Mouse (Mus musculus): ENCODE data around the gene Ahnak.
"Not testable (repeated sequence)": the region's sequence is repeated elsewhere in the genome, so short reads cannot be mapped to it uniquely, and the experiment has no call there.

Gene Ahnak

DNA sequence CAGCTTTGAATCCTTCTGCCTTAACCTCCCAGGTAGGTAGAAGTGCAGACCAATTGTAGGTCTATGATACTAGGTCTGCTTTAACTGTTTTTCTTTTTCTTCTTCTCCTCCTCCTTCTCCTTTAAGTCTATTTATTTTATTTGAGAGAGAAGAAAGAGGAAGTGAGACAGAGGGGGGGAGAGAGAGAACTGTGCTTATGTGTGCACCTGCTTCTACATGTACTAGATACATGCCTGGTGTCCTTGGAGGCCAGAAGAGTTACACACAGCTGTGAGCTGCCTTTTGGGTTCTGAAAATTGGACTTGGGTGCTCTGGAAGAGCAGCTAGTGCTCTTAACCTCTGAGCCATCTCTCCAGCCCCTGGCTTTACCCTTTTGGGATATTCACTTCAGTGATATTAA lies 52.0 kb downstream of the Ahnak start:
- no peak for DNase-seq (ENCODE audit: low read depth)

DNA sequence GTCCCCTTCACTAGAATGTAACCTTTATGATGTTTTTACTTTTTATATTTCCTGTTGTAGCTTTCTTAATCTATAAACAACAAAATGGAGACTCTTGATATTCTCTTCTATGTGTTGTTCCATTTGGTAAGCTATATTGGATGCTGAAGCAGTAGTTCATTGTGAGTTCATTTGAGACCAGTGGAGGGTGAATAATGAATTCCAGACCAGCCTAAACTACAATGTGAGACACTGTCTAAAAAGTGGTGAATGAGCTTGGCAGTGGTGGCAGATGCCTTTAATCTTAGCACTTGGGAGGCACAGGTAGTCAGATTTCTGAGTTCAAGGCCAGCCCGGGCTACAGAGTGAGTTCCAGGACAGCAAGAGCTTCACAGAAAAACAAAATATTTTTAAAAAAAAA lies 54.0 kb downstream of the Ahnak start:
- no peak for DNase-seq (ENCODE audit: low read depth)

- peak; percentile 54 for DNase-seq (ENCODE audit: low read depth)
Measured at GRCm38 (mm10) chr19:9044291-9044690, 55.2 kb downstream of the Ahnak start.

DNA sequence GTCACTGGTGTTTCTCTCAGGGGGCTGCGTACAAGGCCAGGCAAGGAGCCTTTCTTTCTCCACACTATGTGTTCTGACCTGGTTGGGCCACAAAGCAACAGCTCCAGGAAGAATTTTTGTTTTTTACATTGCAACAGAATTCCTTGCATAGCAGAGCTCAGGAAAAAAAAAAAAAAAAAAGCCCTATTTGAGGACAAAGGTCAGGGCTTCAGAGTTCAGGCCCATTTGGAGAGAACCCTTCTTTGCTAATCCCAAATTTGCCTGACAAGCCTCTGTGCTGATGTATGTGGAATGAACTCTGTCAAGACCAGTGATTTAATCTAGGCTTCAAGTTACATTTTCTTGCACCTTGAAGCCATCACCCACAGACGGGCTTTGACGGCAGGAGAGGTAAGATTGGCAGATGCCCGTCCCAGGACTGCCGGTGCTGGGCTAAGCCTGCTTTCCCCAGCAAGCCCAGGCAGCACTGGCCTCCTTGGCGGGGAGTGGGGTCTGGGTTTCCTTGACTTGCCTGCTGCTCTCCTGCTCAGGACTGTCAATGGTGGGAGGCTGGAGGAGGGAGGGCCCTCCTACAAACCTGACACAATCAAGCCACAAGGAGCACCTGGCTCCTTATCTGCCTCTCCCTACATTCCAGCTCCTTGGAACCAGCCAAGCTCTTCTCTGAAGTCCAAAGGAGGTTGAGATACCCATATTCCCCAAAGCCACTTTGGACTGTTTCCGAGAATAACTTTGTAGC lies 58.3 kb downstream of the Ahnak start:
- no peak for DNase-seq (ENCODE audit: low read depth)

DNA sequence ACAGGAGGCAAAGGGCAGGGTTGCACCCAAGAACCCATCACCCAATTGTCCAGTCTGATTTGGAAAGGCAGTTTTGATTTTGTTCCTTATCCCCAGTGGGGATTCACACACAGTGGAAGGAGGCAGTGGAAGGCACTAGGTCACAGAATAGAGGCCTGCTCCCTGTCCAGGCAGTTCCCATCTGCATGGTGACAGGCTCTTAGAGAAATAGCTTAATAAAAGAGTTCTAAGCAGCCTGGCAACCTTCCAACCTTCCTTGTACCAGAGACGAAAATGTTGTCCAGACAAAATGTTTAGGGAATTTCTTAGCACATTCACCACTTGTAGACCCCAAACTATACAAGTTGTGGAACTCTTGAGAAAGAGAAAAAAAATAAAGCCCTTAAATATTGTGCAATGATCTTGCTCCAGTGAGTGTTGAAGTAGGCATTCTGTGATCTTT lies 58.9 kb downstream of the Ahnak start:
- no peak for DNase-seq (ENCODE audit: low read depth)

DNA sequence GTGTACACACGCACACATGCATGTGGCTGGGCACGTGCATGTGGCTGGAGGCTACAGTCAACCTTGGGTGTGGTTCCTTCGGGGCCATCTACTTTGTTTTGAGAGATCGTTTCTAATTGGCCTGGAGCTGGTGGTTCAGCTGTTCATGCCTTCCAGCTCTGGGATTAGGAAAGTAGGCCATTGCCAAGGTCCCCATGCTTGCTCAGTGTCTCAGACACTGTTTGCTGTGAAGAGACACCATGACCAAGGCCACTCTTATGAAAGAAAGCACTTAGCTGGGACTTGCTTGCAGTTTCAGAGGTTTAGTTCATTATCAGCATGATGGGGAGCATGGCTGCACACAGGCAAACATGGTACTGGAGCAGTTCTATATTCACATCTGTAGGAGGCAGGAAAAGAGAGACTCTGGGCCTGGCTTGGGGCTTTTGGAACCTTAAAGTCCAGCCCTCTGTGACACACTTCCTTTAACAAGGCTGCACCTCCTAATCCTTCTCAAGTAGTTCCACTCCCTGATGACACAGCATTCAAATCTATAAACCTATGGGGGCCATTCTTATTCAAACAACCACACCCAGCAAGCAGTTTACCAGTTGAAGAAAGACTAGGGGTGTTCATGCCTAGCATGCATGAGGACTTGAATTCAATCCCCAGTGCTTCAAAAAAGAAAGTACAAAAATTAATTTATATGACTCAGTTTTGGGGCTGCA lies 60.0 kb downstream of the Ahnak start:
- no peak for DNase-seq (ENCODE audit: low read depth)

DNA sequence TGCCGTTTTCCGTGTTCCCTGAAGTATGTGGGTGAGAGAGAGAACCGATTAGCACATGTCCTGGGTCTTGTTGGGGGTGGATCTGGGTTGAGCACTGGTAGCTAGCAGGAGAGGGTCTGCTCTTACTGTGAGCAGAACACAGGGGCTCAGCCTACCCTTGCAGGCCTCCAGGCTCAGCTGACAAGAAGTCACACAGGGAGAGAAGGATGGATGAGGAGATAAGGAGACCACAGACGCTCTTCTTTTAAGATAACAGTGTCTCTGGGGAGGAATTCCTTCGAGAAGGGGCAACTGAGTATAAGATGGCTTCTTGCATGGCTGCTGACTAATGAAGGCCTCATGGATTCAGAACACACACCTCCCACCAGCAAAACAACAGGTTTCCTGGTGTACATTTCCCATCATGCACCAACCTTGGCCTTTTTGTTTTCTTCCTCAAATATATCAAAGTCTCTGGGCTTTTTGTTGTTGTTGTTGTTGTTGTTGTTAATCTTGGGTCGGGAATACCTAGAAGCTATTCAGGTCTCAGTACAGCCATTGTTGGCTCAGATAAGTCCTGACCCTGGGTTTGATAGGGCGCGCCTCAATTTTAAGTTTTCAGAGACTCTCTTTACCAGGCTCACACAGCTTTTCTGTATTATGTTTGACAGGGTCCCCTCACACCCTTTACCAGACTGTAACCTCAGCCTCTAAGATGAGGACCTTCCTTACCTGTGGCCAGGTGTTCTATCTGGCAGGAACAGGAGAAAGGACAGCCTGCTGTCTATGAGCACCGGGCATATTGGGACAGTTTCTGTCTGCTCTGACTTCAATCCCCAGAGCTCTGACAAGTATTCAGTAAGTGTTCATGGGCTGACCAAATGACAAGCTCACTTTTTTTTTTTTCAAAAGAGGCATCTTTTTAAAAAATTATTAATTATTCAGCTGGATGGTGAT lies 61.5 kb downstream of the Ahnak start:
- no peak for DNase-seq (ENCODE audit: low read depth)

- not testable (repeated sequence) for DNase-seq (ENCODE audit: low read depth)
Measured at GRCm38 (mm10) chr19:9051985-9052384, 62.9 kb downstream of the Ahnak start.

DNA sequence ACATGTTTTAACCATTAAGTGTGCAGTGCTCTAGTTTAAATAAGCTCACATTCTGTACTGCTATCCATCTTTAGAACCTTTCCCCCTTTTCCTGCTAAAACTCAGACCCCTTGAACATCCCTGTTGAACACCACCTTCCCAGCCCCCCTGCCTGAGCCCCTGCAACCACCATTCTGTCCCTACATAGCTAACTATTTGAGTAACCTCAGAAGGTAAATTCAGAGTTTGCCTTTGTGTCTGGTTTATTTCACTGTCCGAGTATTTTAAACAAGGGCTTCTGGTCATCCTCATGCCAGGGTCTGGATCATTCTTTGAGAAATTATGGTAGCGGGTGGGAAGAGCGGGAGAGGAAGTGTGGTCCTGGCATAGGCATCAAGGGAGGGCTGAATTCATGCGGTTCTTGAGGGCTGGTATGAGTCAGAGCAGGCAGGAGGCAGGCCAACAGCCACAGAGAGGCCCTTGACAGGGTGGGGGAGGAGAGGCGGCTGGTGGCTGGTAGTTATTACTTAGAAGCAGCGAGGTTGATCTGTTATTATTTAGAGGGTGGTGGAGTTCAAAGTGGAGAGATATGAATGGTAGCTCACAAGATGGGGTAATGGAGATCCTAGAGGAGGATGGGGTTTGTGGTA lies 63.8 kb downstream of the Ahnak start:
- DNase-seq (ENCODE audit: low read depth), result peak; percentile 86

DNA sequence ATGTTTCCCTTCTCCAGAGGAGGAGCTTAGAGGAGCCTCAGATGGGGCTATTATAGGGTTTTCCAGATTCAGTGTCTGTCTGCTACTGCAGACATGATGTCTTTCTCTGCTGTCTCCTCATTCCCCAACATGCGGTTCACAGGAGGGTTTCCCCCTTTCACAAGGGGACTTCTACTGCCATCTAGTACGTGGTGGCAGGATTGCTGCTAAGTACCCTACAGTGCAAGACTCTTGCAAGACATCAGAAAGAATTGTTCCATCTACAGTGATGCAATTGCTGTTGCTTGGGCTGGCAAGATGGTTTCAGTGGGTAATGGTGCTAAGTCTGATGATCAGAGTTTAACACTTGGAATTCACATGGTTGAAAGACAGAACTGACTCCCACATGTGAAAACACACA lies 66.1 kb downstream of the Ahnak start:
- peak; percentile 91 for DNase-seq (ENCODE audit: low read depth)

DNA sequence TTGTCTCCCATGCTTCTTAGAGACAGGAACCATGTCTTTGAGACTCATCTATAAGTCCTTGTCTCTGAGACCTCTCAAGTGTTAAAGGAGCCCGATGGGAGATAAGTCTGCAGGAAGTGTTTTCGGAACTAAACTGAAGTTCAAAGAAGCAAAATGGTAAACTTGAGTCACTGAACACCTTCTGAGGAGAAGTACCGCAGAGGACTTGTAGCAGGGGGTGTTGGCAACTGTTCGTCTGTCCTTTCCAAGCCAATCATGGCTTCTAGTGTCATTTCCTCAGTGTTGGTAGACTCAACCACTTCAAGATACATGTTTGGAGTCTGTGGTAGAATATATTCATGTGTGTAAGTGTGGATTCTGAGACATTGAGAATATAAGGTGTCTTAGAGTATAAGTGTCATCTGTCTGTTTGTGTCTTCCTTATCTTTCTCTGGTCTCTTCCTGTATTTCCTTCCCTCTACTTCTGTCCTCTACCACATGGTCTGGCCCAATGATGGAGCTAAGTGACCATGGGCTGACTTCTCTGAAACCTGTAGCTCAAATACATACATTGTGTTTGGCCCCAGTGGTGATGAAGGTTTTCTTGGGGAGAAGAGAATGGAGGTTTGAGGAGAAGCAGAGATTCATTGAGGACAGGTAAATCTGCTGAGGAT lies 66.7 kb downstream of the Ahnak start:
- peak; percentile 88 for DNase-seq (ENCODE audit: low read depth)

DNA sequence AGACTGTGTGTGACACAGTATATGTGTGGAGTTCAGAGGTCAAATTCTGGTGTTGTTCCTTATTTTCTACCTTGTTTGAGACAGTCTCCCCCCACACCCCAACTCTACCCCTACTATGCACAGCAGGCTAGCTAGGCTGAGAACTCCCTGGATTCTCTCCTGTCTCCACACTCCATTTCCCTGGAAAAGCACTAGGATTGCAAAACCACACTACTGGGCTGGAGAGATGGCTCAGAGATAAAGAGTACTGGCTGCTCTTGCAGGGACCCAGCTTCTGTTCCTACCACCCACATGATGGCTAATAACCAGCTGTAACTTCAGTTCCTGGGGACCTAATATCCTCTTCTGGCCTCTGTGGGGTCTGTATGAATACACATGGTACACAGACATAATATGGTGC lies 68.6 kb downstream of the Ahnak start:
- no peak for DNase-seq (ENCODE audit: low read depth)

DNA sequence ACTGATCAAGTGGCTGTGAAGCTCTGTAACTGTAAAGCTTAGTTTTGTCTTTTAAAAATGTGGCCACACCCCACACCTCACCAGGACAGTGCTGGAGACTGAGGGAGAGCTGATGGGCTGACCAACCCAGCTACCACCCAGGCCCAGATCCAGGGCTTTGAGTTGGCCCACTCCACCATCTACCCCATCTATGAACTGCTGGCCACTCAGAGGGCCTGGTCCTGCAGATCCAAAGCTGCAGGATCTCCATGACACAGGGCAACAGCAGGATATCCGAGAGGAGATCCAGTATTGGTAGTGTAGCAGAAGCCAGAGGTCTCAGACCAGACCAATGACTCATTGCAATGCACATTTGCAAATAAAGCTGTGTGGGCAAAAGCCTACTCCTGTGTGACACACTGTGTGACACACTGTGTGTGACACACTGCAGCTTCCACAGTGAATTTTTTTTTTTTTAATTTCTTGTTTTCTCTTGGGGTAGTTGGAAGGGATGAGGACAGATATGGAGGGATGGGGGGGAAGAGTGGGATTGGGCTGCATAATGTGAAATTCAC lies 69.3 kb downstream of the Ahnak start:
- DNase-seq (ENCODE audit: low read depth), result no peak

DNA sequence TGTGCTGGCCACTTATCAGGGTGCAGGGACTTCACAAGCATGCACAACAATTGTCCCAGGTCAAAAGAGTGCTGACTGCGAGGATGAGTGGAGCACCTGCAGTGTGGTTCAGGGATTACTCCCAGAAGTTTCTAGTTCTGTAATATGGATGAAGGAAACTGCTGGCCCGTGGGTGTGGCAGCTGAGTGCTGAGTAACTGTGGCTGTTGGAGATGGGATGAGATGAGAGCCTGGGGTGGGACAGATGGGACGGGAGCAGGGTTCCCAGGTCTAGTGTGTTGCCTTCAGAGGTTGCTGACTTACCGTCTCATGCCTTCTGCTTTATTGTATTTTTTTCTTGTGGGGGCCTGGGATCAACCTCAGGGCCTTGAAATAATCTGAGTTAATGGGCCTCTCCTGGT lies 69.9 kb downstream of the Ahnak start:
- no peak for DNase-seq (ENCODE audit: low read depth)

DNA sequence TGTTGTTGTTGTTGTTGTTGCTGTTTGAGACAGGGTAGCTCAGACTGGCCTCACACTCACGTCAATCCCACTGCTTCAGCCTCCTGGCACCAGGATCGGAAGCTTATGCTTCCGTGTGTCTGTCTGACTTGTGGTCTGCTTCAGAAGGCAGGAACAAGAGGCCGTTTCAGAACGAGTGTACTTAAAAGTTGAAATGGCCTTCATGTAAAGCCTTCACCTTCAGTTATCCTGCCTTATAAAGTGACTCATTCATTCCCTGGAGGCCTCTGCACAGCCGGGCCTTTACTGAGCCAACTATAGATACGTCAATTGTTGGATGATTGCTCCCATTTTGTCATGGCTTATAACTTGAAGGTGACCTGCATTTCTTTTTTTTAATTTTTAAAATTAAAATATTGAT lies 70.3 kb downstream of the Ahnak start:
- no peak for DNase-seq (ENCODE audit: low read depth)

- DNase-seq (ENCODE audit: low read depth), result no peak
Measured at GRCm38 (mm10) chr19:9060103-9060502, 71.0 kb downstream of the Ahnak start.

GRCm38 (mm10) chr19:9061221-9061893 lies 72.3 kb downstream of the Ahnak start:
- DNase-seq (ENCODE audit: low read depth), result no peak

DNA sequence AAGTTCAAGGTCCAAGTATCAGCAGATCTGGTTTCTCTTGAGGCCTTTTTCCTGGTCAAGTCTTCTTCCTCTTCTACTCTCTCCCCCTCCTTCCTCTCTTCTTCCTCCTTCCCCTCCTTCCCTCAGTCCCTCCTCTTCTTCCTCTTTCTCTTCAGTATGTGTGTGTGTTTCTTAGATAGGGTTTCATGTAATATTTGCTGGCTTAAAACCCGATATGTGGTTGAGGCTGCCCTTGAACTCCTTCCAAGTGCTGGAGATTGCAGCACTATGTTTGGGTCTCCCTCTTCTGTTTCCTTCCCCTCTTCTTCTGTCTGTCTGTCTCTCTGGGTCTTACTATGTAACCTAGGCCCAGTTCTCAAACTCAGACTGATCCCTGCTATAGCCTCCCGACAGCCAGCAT lies 73.7 kb downstream of the Ahnak start:
- no peak for DNase-seq (ENCODE audit: low read depth)

DNA sequence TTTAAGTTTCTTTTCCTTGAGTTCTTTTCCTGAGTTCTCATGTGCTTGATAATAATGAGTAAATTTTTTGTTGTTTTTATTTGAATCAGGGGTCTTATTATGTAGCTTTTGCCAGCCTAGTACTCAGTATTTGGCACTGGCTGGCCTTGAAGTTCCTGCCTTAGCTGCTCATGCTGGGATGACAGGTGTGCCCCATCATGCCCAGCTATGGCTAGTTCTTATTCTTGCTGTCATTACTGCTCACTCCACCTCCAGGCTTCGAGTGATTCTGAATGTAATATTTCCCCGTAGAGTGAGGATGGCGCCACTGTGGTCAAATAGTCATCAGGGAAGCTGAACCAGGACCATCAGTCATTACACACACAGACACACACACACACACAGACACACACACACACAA lies 74.7 kb downstream of the Ahnak start:
- no peak for DNase-seq (ENCODE audit: low read depth)

All from induced T-regulatory cell, adult 2 months (primary cell).